Mouse (Mus musculus) intestine, embryonic 14.5 days (tissue): ENCODE results near the gene Pgam2. TPM values are rescaled to one million over a fixed set of nuclear protein-coding genes. Genes with fewer than 3 reads are reported as not detected.

Experiments
- ATAC-seq: fragments of 200-750 bp; cut with Nextera tagmentation; replicated peaks from 2 replicates; pipeline ENCODE4 v1.8.0; 2017; ENCODE audit warnings: low read depth, moderate number of reproducible peaks, moderate TSS enrichment, moderate library complexity; ENCODE audit not compliant: low FRiP score, low TSS enrichment
- DNase-seq: peaks from one replicate; pipeline ENCODE4 v3.0.0-alpha.2; 2018; ENCODE audit warnings: low spot score
- H3K27ac ChIP-seq: fragments of 300-500 bp; sonication (generic); 2 replicates; pipeline ENCODE4 v1.5.1; 2014; ENCODE audit warnings: low read depth, mild to moderate bottlenecking, control low read depth
- H3K27me3 ChIP-seq: fragments of 300-500 bp; sonication (generic); replicated peaks from 2 replicates; pipeline ENCODE4 v1.6.1; 2014; ENCODE audit warnings: low read length, control low read depth; ENCODE audit not compliant: control insufficient read depth, insufficient read depth
- H3K36me3 ChIP-seq: fragments of 300-500 bp; sonication (generic); 2 replicates; pipeline ENCODE4 v1.6.1; 2014; ENCODE audit warnings: low read length, control low read depth; ENCODE audit not compliant: control insufficient read depth, insufficient read depth
- H3K4me1 ChIP-seq: fragments of 300-500 bp; sonication (generic); replicated peaks from 2 replicates; pipeline ENCODE4 v1.6.1; 2014; ENCODE audit warnings: low read length, control low read depth, mixed read lengths; ENCODE audit not compliant: control insufficient read depth, insufficient read depth
- H3K4me2 ChIP-seq: fragments of 300-500 bp; sonication (generic); 2 replicates; pipeline ENCODE4 v1.6.1; 2014; ENCODE audit warnings: low read length
- H3K4me3 ChIP-seq: fragments of 300-500 bp; sonication (generic); 2 replicates; pipeline ENCODE4 v1.5.1; 2014; ENCODE audit warnings: low read depth, low read length, control low read depth, mixed read lengths
- H3K9ac ChIP-seq: fragments of 300-500 bp; sonication (generic); 2 replicates; pipeline ENCODE4 v1.6.1; 2014; ENCODE audit warnings: mild to moderate bottlenecking, low read length
- H3K9me3 ChIP-seq: fragments of 300-500 bp; sonication (generic); 2 replicates; pipeline ENCODE4 v1.6.1; 2016; ENCODE audit warnings: low read length, control low read depth; ENCODE audit not compliant: control insufficient read depth
- WGBS: fragments of 180-500 bp; shearing (Covaris S2); extraction: QIAGEN DNeasy Blood & Tissue Kit; methylation state at CpG from one replicate; pipeline ENCODE4 v1.1.7; 2014; 5-methylcytosine and 5-hydroxymethylcytosine counted together
- polyA plus RNA-seq: library from polyadenylated mRNA; unstranded; fragments of >200 nt; fragmentation: Nextera tagmentation; extraction: Ambion mirVana; gene quantifications from 2 replicates; pipeline ENCODE4 v1.2.1, GENCODE M21; 2014

Gene Pgam2
- polyA plus RNA-seq, 1 experiment from 2014 or later: 2.4 TPM

- Histone ChIP-seq H3K27me3 (no peaks in the 10 kb centered on the region), H3K4me3 (no peak overlapping the region), H3K9me3 (no peaks in the 10 kb centered on the region), H3K4me1 (peaks cover 6% of the 10 kb centered on the region; the same call in 1 of the 2 replicates), H3K36me3 (peaks cover 42% of the 10 kb centered on the region), H3K4me2 (no peak overlapping the region), H3K27ac (no peak overlapping the region), H3K9ac (no peak overlapping the region)
- DNase-seq (no peak), ATAC-seq (peak; percentile 31; the same call in 1 of the 2 replicates)
- WGBS: 73% methylated on average over 12 of the region's 12 CpGs
These were observed 1.5 kb downstream of the Pgam2 start for GRCm38 (mm10) chr11:5802005-5802404.

GRCm38 (mm10) chr11:5801511-5801910 is 2.0 kb downstream of the Pgam2 start:
- Histone ChIP-seq H3K36me3 (peaks cover 47% of the 10 kb centered on the region), H3K27ac (no peak overlapping the region), H3K4me1 (peaks cover 6% of the 10 kb centered on the region; the same call in 1 of the 2 replicates), H3K4me3 (no peak overlapping the region), H3K9me3 (no peaks in the 10 kb centered on the region), H3K27me3 (no peaks in the 10 kb centered on the region), H3K4me2 (no peak overlapping the region), H3K9ac (no peak overlapping the region)
- 93% methylated on average over 16 of the region's 16 CpGs for WGBS
- ATAC-seq: no peak
- no peak for DNase-seq

- Histone ChIP-seq H3K4me1 (peaks cover 6% of the 10 kb centered on the region; the same call in 1 of the 2 replicates), H3K4me2 (no peak overlapping the region), H3K27me3 (no peaks in the 10 kb centered on the region), H3K4me3 (no peak overlapping the region), H3K27ac (no peak overlapping the region), H3K9me3 (no peaks in the 10 kb centered on the region), H3K9ac (no peak overlapping the region), H3K36me3 (peaks cover 63% of the 10 kb centered on the region)
- 80% methylated on average over 17 of the region's 17 CpGs for WGBS
- no peak for ATAC-seq
- no peak for DNase-seq
These were observed 3.7 kb downstream of the Pgam2 start for GRCm38 (mm10) chr11:5799621-5800490.

GRCm38 (mm10) chr11:5797928-5798327 is 5.6 kb downstream of the Pgam2 start:
- H3K9me3 ChIP-seq: no peaks in the 10 kb centered on the region
- H3K4me3 ChIP-seq: no peak overlapping the region
- H3K27me3 ChIP-seq: no peaks in the 10 kb centered on the region
- no peak overlapping the region for H3K27ac ChIP-seq
- H3K4me1 ChIP-seq: peaks cover 1% of the 10 kb centered on the region; the same call in 1 of the 2 replicates
- H3K36me3 ChIP-seq: peaks cover 82% of the 10 kb centered on the region
- ATAC-seq (no peak), DNase-seq (no peak)
- WGBS: 89% methylated on average over 5 of the region's 5 CpGs
- no peak overlapping the region for H3K4me2 ChIP-seq
- no peak overlapping the region for H3K9ac ChIP-seq

- ATAC-seq (no peak), DNase-seq (no peak)
- Histone ChIP-seq H3K4me1 (no peaks in the 10 kb centered on the region; the same call in 1 of the 2 replicates), H3K4me3 (no peak overlapping the region), H3K4me2 (no peak overlapping the region), H3K9ac (no peak overlapping the region), H3K27me3 (no peaks in the 10 kb centered on the region), H3K27ac (no peak overlapping the region), H3K9me3 (no peaks in the 10 kb centered on the region), H3K36me3 (peaks cover 87% of the 10 kb centered on the region)
- 80% methylated on average over 11 of the region's 11 CpGs for WGBS
These were observed 6.2 kb downstream of the Pgam2 start for GRCm38 (mm10) chr11:5797371-5797770.

- H3K4me2 ChIP-seq: no peak overlapping the region
- H3K36me3 ChIP-seq: peaks cover 91% of the 10 kb centered on the region
- no peak for ATAC-seq
- WGBS: 84% methylated on average over 15 of the region's 15 CpGs
- no peaks in the 10 kb centered on the region; the same call in 1 of the 2 replicates for H3K4me1 ChIP-seq
- no peak overlapping the region for H3K9ac ChIP-seq
- H3K9me3 ChIP-seq: no peaks in the 10 kb centered on the region
- no peaks in the 10 kb centered on the region for H3K27me3 ChIP-seq
- H3K27ac ChIP-seq: no peak overlapping the region
- DNase-seq: no peak
- H3K4me3 ChIP-seq: no peak overlapping the region
These were observed 6.6 kb downstream of the Pgam2 start for GRCm38 (mm10) chr11:5796939-5797338.

- ATAC-seq (no peak), DNase-seq (no peak)
- no peak overlapping the region for H3K4me3 ChIP-seq
- no peaks in the 10 kb centered on the region; the same call in 1 of the 2 replicates for H3K4me1 ChIP-seq
- WGBS: 89% methylated on average over 7 of the region's 7 CpGs
- no peak overlapping the region for H3K9ac ChIP-seq
- H3K27ac ChIP-seq: no peak overlapping the region
- no peak overlapping the region for H3K4me2 ChIP-seq
- no peaks in the 10 kb centered on the region for H3K9me3 ChIP-seq
- H3K36me3 ChIP-seq: peaks cover 95% of the 10 kb centered on the region
- H3K27me3 ChIP-seq: no peaks in the 10 kb centered on the region
These were observed 7.8 kb downstream of the Pgam2 start for GRCm38 (mm10) chr11:5795706-5796105.

GRCm38 (mm10) chr11:5795290-5795689 is 8.2 kb downstream of the Pgam2 start:
- H3K36me3 ChIP-seq: peaks cover 95% of the 10 kb centered on the region
- H3K27ac ChIP-seq: no peak overlapping the region
- WGBS: 91% methylated on average over 9 of the region's 9 CpGs
- ATAC-seq: no peak
- H3K4me2 ChIP-seq: no peak overlapping the region
- no peak overlapping the region for H3K4me3 ChIP-seq
- H3K9ac ChIP-seq: no peak overlapping the region
- no peaks in the 10 kb centered on the region; the same call in 1 of the 2 replicates for H3K4me1 ChIP-seq
- H3K27me3 ChIP-seq: no peaks in the 10 kb centered on the region
- DNase-seq: no peak
- no peaks in the 10 kb centered on the region for H3K9me3 ChIP-seq

- Histone ChIP-seq H3K4me3 (no peak overlapping the region), H3K27me3 (no peaks in the 10 kb centered on the region), H3K9ac (no peak overlapping the region), H3K4me2 (no peak overlapping the region), H3K4me1 (peaks cover 18% of the 10 kb centered on the region), H3K27ac (no peak overlapping the region), H3K9me3 (no peaks in the 10 kb centered on the region), H3K36me3 (peaks cover 48% of the 10 kb centered on the region)
- 92% methylated on average over 1 of the region's 1 CpGs for WGBS
- DNase-seq (no peak), ATAC-seq (no peak)
These were observed 13.1 kb downstream of the Pgam2 start for GRCm38 (mm10) chr11:5790431-5790830.
